Mouse (Mus musculus): Measurements from ENCODE around the gene Mbnl2.

Mbnl2 gene

GRCm38 (mm10) chr14:120275246-120276238 is at the start of gene Mbnl2:
Mbnl2 (plus strand) TSS chr14:120275669.
- DNase-seq (ENCODE audit: low read depth, low spot score) = peak; percentile 96

- DNase-seq (ENCODE audit: low read depth, low spot score) = no peak
These were observed 43.4 kb upstream of the Mbnl2 start for GRCm38 (mm10) chr14:120232076-120232496.

- DNase-seq (ENCODE audit: low read depth, low spot score) = no peak
These were observed 39.9 kb upstream of the Mbnl2 start for GRCm38 (mm10) chr14:120235610-120236009.

GRCm38 (mm10) chr14:120238501-120238900 is 37.0 kb upstream of the Mbnl2 start:
- no peak for DNase-seq (ENCODE audit: low read depth, low spot score)

GRCm38 (mm10) chr14:120240209-120240608 is 35.3 kb upstream of the Mbnl2 start:
- no peak for DNase-seq (ENCODE audit: low read depth, low spot score)

GRCm38 (mm10) chr14:120242711-120243110 is 32.8 kb upstream of the Mbnl2 start:
- DNase-seq (ENCODE audit: low read depth, low spot score) = no peak

- peak; percentile 27 for DNase-seq (ENCODE audit: low read depth, low spot score)
These were observed 30.3 kb upstream of the Mbnl2 start for GRCm38 (mm10) chr14:120245081-120245705.

- no peak for DNase-seq (ENCODE audit: low read depth, low spot score)
These were observed 22.1 kb upstream of the Mbnl2 start for GRCm38 (mm10) chr14:120253331-120253730.

GRCm38 (mm10) chr14:120256146-120256545 is 19.3 kb upstream of the Mbnl2 start:
- DNase-seq (ENCODE audit: low read depth, low spot score) = no peak

GRCm38 (mm10) chr14:120256623-120257384 is 18.7 kb upstream of the Mbnl2 start:
- DNase-seq (ENCODE audit: low read depth, low spot score) = no peak

- no peak for DNase-seq (ENCODE audit: low read depth, low spot score)
These were observed 18.0 kb upstream of the Mbnl2 start for GRCm38 (mm10) chr14:120257483-120257882.

GRCm38 (mm10) chr14:120259426-120259825 is 16.0 kb upstream of the Mbnl2 start:
- no peak for DNase-seq (ENCODE audit: low read depth, low spot score)

GRCm38 (mm10) chr14:120261606-120262005 is 13.9 kb upstream of the Mbnl2 start:
- DNase-seq (ENCODE audit: low read depth, low spot score) = no peak

- no peak for DNase-seq (ENCODE audit: low read depth, low spot score)
These were observed 12.6 kb upstream of the Mbnl2 start for GRCm38 (mm10) chr14:120262660-120263379.

GRCm38 (mm10) chr14:120263380-120264135 is 11.9 kb upstream of the Mbnl2 start:
- DNase-seq (ENCODE audit: low read depth, low spot score) = no peak

GRCm38 (mm10) chr14:120265886-120266285 is 9.6 kb upstream of the Mbnl2 start:
- no peak for DNase-seq (ENCODE audit: low read depth, low spot score)

- no peak for DNase-seq (ENCODE audit: low read depth, low spot score)
These were observed 8.3 kb upstream of the Mbnl2 start for GRCm38 (mm10) chr14:120267130-120267529.

- DNase-seq (ENCODE audit: low read depth, low spot score) = no peak
These were observed 5.4 kb upstream of the Mbnl2 start for GRCm38 (mm10) chr14:120270031-120270430.

GRCm38 (mm10) chr14:120270633-120271032 is 4.8 kb upstream of the Mbnl2 start:
- no peak for DNase-seq (ENCODE audit: low read depth, low spot score)

- DNase-seq (ENCODE audit: low read depth, low spot score) = no peak
These were observed 4.4 kb upstream of the Mbnl2 start for GRCm38 (mm10) chr14:120271096-120271495.

Data from telencephalon, adult 2 months (tissue).